Mouse (Mus musculus) lung, postnatal 10 days (tissue): ENCODE results near the gene Frmd4a.
A peak's percentile ranks its signal among the peaks of the same experiment; 100 is the strongest.

ENCODE experiments used
- DNase-seq: peaks from one replicate; pipeline ENCODE4 v3.0.0; 2021

Frmd4a gene

DNA sequence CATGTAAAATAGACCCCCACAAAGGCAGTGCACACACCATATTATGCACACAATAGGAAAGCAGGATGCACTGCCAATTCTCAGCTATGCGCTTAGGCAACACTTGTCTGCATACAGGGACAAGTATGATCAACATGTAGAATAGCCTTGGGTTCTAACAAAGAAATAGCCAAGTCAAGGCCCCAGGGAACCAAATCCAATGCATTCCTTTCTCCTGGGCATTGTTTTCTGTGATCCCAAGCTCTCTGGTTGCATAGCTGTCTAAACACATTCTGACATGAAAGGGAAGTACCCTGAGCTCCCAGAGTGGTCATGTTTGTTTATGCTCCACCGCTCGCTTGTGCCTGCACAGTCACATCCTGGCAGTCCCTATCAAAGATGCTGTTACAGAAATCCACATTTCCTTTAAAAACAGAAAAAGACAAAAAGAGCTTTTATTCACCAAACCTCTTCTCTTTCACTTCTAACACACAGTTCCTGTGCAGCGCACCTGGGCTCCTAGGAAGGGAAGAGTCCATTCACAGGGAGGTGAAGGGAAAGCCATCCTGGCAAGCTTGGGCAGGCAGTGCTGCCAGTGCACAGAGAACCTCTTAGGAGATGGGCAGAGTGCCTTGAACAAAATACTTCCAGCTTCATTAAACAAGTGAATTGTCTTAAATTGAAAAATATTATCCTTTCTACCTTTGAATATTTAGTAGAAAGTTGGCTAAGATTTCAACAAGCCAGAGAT, 124.9 kb downstream of the Frmd4a start:
- DNase-seq, result no peak

DNA sequence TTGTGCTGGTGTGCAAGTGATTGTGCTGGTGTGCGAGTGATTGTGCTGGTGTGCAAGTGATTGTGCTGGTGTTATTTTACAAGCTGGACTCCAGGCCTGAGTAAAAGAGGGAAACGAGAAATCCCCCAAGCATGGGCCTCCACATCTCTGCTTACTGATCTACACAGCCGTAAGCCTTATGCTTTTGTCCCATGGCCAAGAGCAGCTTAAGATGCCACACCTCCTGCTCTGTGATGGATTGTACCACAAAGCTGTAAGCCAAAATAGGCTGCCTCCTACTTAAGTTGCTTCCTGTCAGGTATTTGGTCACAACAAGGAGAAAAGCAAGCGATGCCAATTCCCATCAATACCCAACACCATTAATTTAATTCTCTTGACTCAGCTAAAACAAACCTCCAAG, 126.9 kb downstream of the Frmd4a start:
- DNase-seq, result no peak

DNA sequence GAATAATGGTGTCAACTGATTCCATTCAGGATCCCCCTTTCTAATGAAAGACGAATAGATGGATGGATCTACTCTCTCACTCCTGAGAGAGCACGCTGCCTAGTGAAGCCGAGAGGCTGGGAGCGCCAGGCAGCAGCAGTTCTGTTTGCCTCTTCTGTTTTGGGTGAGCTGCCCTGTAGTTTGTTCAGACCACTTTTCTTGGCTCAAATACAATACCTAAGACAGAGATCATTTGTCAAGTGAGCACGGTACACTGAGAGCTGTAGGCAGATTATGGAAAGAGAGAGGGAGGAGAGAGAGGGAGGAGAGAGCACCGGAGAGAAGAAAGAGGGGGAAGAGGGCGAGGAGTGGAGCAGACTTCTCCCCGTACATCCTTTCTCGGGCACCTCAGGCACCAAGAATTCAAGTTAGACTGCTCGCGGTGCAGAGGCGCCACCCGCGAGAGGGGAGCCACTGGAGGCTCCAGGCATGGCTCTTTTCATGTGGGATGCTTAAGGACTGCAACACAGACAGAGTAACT, 135.1 kb downstream of the Frmd4a start:
- no peak for DNase-seq

DNA sequence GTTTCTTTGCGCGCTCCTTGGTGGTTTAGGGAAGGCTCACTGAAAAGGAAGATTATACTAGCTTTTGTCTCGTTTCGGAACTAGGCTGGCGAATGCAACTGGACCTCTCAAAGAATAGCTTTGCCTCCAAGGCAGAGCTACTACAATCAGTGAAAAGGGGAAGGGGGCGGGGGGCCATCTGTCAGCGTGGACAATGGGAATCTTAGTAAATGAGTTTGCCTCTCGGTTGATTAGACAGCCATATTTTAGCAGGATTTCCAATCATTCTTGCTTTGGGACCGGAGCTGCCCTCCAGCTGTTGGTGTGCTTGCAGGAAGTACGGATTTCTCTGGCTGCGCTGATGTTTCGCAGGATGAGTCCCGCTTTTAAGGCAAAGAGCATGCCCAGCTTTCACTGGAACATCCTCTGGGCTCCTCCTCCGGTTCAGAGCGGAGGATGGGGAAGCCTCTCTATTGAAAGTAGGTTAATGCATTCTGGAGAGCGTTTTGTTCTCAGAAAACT, 135.7 kb downstream of the Frmd4a start:
- peak; percentile 22 for DNase-seq

DNA sequence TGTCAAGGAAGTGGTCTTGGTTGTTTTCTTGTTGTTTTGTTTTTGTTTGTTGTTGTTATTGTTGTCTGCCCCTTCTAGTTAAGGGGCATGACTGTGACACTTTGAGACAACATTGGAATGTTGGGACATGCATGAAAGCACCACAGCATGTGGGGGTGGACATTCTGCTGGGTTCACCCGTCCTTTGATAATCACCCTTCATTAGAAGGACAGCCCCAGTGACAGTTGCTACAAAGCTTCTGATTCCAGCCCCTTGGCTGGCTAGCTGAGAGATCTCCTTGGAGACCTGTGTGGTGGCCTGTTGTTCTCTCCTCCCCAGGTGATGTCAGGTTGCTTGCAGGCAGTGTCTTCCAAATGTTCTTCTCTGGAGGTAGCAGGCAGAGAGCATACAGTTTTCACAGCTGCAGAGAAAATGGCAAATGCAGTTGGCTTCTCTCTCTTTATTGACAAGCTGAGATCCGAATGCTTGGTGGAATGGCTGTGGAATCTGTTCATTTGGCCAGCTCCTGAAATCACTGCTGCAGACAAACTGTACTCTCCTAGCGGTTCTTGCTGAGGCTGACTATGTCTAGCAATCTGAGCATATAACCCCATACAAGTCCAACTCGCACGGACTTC, 136.6 kb downstream of the Frmd4a start:
- DNase-seq, result no peak

DNA sequence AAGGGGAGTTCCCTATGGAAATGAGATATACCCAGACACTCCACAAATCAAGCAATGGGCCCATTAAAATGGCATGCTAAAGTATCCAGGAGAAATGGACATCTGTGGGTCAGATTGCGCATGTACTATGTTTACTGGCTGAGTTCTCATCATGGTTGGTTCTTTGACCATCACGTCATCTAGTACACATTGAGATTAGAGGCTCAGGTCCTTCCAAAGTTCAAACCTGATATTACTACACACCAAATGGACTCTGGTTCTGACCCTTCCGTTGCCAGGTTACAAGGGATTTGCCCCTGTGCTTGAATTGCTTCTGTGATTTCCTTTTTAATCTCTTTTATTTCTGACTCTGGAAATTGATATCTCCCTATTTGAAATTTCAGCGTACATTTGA, 137.1 kb downstream of the Frmd4a start:
- no peak for DNase-seq

DNA sequence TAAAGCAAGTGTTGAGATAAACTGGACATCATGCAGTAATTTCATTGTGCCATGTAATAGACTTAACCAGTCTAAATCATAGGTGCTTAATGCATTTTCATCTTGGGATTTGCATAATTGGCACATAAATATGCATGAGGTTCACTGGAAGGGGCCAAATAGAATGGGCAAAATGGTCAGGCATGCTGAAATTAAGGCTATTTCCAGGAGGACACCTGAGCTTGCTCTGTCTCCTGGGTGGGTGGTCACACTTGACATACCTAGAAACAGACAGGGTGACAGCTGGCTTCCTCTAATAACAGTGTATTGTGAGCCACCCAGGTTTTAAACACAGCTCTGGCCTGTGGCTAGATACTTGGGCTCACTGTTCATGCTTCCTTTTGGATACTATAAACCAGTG, 137.9 kb downstream of the Frmd4a start:
- no peak for DNase-seq

DNA sequence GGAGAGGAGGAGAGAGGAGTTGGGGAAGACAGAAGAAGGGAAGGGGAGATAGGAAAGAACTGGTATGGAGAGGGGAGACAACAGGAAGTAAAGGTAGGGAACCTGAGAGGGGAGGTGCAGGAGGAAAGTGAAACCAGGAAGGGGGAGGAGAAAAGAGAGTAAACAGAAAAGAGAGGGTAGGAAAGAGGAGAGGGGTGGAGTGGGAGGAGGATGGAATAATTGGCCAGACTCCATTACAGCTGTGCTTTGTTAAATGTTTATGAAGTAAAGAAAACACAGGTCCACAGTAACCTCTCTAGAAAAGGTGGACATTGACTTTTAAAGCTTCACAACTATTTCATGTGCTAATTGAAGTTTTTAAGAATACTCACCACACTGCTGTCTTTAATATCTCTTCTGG, 139.0 kb downstream of the Frmd4a start:
- DNase-seq, result no peak

DNA sequence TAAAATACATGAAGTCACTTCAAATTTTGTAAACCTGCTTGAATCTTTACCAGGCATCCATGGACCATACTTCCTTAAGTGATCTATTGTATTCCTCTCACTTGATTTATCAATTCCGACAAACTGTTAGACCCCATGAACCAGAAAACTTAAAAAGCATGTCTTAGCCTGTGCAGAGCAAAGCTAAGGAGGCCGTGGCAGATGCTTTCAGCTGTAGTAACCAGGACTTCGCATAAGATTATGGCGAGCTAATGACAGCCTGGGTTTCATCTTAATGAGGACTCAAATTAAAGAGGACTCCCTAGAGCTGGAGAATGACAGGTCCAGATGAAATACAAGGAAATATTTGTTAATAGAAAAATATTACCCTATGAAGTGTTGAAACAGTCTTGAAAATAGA, 139.9 kb downstream of the Frmd4a start:
- DNase-seq, result no peak

DNA sequence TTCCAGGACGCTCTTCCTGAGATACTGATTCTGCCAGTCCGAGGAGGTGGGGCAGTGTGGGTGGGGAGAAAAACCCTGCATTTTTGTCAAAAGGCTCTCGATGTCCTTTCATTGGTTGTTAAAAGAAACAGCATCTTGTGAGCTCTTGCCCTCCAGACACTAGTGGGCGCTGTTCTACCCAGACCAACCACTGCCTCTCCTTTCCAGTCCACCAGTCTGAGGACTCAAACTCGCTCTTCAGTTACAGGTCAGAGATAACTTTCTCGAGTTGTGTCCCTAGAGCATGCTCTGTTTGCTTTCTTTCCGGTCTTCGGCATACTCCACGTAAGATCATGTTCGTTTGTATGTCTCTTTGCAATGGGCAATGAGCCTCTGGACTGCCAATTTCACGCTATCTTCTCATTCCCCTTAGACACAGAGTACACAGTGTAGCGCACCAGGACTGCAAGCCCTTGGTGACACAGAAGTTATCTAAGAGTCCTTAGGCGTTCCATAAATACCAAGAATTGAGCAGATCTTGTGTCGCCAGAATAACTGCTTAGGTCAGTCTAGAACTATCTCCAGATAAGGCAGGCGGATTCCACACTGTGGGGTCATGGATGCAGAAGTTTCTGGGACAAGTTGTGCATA, 142.2 kb downstream of the Frmd4a start:
- DNase-seq, result no peak

DNA sequence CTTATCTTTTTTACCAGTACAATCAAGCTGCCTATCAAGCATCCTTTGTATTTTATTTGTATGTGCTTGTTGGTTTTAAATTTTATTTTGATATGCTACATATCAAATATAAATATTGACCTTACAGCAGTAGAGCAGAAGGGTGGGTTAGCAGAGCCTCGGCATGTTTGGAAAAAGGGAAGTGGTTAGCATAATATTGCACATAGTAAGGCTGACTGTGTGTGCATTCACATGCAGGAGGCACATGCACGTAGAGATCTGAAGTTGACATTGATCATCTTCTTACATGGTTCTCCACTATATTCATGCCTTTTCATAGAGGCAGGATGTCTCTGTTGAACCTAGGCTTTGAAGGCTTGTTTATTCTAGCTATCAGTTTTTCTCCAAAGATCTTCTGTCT, 148.7 kb downstream of the Frmd4a start:
- DNase-seq, result no peak

DNA sequence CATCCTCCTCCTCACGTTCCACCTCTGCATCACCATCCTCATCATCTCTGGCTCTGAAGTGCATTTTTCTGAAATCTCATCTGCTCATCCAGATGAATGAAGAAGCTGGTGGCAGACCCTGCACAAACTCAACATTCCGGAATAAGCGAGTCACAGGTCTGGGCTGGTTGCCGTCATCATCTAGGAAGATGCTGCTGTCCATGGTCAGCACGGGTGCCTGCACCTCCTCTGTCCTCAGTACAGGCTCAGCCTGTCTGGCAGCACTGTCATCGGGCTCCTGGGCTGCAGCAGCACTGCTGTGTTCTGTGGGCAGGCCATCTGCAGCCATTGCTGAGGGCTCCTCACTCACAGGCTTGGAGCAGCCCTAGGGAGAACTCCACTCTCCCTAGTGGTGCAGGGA, 149.6 kb downstream of the Frmd4a start:
- no peak for DNase-seq

DNA sequence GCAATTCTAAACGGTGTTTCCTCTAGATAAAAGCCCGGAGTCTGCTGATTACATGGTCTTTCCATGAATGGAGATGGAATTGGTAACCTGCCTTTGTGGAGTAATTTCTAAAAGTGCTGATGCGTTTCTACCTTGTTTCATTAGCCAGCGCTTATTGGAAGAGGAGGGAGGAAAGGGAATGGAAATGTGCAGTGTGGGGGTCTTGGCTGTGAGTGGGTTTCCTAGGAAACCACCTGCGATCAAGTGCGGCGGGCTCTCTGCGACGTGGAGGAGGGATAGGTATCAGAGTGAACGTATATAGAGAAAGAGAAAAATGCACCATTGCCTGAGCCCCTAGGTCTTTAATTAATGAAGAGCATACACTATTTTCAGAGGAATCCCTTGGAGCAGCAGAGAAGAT, 152.2 kb downstream of the Frmd4a start:
- no peak for DNase-seq

DNA sequence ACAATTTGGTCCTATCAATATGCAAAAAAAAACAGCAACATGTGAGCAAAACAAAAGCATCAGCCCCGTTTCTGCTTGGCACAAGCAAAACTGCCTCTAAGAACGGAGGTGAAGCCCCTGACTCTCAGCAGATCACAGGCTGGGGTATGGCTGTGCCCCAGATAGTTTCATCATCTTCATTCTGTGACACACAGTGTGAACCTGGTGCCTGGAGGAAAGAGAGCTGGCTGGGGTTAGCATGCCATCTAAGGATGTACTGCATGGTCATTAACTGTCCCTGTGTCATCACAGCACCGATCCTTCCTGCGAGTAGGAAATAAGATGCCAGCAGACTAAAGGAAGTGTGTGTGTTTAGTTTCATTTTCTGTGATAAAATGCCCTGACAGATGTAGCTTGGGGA, 152.7 kb downstream of the Frmd4a start:
- DNase-seq, result no peak

DNA sequence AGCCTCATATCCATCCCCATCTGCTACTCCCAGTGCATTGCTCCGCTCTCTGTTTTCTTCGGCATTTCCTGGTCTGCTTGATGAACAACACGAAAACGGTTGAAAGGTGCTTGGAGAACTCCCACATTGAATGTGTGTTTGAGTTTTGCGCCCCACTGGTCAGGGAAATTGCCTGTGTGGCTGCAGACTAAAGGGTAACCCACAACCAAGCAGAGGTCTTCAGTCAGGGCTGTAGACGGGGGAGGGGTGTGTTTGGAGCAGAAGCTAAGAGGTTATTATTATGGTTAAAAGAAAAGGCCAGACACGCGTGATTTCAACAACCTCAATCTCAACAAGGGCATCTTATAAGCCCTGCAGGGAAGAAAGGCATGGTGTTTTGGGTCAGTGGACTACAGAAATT, 167.5 kb downstream of the Frmd4a start:
- DNase-seq, result no peak

DNA sequence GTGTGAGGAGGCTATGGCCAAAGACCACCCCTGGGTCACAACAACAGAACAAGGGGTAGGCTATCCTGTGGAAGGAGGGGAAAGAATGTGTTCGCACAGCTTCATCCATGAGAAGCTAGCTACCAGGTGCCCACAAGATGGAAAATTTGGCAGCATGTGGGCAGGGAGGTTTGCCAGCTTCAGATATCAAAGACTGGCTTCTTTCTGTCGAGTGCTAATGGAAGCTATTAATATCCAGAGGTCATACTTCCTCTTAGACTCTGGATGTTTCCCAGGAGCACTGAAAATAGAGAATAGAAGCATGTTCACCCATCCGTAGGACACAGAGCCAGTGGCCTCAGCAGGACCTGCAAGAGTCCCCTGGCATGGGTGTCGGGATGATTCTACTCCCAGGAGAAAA, 170.0 kb downstream of the Frmd4a start:
- DNase-seq, result no peak

DNA sequence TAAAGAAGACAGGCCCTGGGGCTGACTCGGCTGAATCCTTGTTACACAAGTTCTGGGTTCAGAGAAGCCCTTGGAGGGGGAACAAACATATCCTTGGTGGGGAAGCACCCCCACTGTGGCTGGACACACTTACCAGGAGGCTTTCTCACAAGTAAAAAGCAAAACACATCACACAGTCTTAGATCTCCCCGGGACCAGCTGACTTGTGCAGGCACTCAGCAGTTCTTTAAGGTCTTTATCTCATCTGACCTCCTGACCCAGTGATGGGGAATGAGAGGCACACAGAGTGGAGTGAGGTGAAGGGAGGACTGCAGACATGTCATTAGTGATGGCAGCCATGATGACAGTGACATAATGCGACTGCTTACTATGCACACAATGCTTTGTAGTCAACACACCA, 170.8 kb downstream of the Frmd4a start:
- DNase-seq, result no peak

DNA sequence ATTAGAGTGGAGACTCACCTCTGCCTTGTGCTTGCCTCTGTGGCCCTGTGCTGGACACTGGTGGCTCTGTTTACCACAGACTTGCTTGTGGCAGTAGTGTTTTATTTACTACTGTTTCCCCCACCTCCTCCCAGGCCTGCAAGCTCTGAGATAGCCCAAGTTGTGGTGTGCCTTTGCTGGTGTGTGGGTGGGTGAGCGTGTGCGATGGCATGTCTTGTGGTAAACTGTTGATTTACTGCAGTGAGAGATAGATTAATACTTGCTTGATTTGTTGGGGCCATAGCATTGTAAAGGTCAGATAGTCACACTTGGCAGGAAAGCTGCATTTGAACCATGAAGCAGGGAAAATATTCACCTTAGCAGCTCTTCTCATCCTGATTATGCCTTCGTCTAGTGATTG, 172.8 kb downstream of the Frmd4a start:
- DNase-seq, result no peak

DNA sequence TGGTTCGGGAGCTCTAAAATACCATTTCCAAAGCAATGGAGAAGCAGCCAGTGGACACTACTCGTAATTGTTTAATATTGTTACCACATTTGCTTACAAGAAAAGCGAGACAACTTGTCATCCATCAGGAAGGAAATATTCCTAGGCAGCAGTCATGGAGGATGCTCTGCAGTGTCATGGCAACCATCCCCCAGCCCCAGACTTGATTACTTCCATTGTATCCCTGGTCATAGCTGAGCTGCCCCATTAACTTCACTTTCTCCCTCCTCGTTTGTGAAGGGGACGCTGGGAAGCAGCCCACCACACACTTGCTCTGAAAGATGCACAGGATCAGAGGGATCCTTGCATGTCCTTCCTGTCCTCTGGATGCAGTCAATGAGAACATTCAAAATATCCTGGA, 173.5 kb downstream of the Frmd4a start:
- DNase-seq, result no peak

DNA sequence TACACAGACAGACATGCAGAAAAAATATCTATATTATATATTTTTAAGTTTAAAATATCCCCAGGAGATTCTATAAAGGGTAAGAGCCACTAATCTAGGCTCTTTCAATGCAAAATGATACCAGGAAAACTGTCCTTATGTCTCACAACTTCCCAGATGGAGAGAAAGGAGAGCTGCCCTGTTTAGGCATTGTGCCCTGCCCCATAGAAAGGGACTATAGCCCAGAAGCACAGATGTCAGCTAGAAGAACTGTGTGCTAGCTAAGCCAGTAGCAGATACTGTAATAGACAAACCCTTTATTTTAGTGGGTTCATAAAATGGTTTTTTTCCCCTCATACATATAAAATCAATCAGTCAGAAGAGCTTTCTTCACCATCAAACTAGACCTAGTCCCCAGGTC, 175.7 kb downstream of the Frmd4a start:
- no peak for DNase-seq

DNA sequence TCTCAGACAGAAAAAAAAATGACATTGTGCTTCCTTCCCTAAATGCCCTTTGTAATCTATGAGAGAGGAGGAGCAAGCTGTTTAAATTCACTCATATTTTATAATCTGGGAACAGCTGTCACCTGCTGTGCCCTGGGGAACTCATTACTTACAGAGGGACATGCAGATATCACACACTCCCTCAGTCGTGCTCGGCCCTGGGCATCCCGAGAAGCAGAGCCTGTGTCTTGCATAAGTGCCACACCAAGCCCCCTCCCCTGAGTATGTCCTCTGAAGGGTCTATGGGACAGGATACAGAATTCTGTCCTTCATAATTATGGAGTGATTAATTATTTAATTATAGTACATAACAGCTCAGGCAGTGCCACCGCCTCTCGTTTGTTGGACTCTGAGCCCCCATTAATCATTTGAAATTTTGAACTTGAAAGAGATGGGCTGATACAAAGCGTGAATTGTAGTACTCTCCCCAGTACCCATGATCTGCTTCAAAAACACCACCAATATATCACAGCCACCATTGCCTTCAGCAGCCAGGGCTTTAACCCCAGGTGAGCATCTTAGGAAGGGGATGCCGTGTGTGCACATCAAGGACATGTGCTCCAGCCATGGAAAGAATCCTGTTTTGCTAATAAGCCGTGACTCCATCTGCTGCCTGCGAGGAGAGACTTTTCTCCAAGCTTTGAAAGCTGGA, 177.0 kb downstream of the Frmd4a start:
- DNase-seq, result no peak

DNA sequence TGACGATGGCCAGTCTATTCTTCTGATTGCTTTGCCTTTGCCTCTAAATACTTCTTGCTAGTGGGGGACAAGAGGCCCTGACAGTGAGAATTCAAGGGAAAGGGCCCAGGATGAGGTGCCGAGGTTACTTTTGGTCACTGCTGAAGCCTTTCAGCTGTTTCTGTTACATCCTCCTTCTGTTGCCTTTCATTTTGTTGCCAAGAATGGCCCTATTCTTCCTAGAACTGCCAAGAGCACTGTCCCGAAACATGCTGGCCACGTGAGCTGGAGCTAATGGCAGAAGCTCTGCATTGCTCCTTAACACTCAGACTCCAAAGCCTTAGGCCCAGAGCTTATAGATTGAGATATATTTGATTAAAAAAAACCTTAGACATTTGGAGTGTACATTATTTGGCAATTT, 178.5 kb downstream of the Frmd4a start:
- DNase-seq, result peak; percentile 39

DNA sequence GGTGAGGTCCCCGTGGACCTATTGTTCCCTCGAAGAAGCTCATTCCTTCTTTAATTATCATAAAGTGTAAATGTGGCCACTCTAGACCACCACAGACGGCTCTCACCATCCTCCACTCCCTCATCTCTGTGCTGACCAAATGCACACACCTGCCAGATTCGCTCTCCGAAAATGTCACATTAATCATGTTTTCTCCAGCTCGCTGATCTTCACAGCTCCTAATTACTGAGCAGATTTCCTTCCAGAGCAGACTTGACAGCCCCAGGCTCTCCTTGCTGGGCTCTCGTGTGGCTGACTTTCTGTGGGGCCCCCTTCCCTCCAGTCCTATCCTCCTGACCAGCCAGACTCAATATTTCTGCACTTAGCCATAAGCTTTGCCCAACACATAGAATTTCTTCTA, 191.7 kb downstream of the Frmd4a start:
- no peak for DNase-seq

DNA sequence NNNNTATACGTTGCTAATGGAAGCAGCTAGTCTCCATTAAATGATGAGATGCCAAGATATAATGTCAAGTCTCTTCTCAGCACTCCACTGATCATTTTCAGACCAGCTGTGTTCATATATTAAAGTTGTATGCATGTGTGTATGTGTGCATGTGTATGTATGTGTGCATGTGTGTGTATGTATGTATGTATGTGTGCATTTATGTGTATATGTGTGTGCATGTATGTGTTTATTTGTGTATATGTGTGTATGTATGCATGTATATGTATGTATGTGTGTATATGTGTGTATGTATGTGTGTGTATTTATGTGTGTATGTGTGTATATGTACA, 204.9 kb downstream of the Frmd4a start:
- DNase-seq, result no peak
